Mouse (Mus musculus) lung, embryonic 16.5 days (tissue): ENCODE measurements around the gene Vmn1r4. TPM values are rescaled to one million over a fixed set of nuclear protein-coding genes. Genes with fewer than 3 reads are reported as not detected.

Source experiments
- ATAC-seq: fragments of 200-750 bp; cut with Nextera tagmentation; 2 replicates; pipeline ENCODE4 v1.8.0; 2017; ENCODE audit warnings: low read depth, mild to moderate bottlenecking, moderate library complexity
- H3K27ac ChIP-seq: fragments of 300-500 bp; sonication (generic); 2 replicates; pipeline ENCODE4 v1.5.1; 2014; ENCODE audit warnings: mild to moderate bottlenecking, control low read depth, low read length
- H3K27me3 ChIP-seq: fragments of 300-500 bp; sonication (generic); 2 replicates; pipeline ENCODE4 v1.6.1; 2014; ENCODE audit warnings: low read depth, low read length, mixed read lengths; ENCODE audit not compliant: control insufficient read depth, insufficient read depth
- H3K36me3 ChIP-seq: fragments of 300-500 bp; sonication (generic); 2 replicates; pipeline ENCODE4 v1.6.1; 2014; ENCODE audit warnings: low read length; ENCODE audit not compliant: control insufficient read depth, insufficient read depth
- H3K4me1 ChIP-seq: fragments of 300-500 bp; sonication (generic); replicated peaks from 2 replicates; pipeline ENCODE4 v1.6.1; 2014; ENCODE audit warnings: low read length, mixed read lengths; ENCODE audit not compliant: control insufficient read depth, insufficient read depth
- H3K4me2 ChIP-seq: fragments of 300-500 bp; sonication (generic); 2 replicates; pipeline ENCODE4 v1.6.1; 2014; ENCODE audit warnings: low read depth, low read length, control low read depth
- H3K4me3 ChIP-seq: fragments of 300-500 bp; sonication (generic); 2 replicates; pipeline ENCODE4 v1.5.1; 2014; ENCODE audit warnings: mild to moderate bottlenecking, low read length, control low read depth
- H3K9ac ChIP-seq: fragments of 300-500 bp; sonication (generic); 2 replicates; pipeline ENCODE4 v1.6.1; 2014; ENCODE audit warnings: low read length, control low read depth
- H3K9me3 ChIP-seq: fragments of 300-500 bp; sonication (generic); 2 replicates; pipeline ENCODE4 v1.6.1; 2016; ENCODE audit warnings: low read length; ENCODE audit not compliant: control insufficient read depth
- WGBS: fragments of 180-500 bp; shearing (Covaris S2); extraction: QIAGEN DNeasy Blood & Tissue Kit; methylation state at CpG from one replicate; pipeline ENCODE4 v1.1.7; 2014; 5-methylcytosine and 5-hydroxymethylcytosine counted together
- polyA plus RNA-seq: library from polyadenylated mRNA; unstranded; fragments of >200 nt; fragmentation: Nextera tagmentation; extraction: Ambion mirVana; gene quantifications from 2 replicates; pipeline ENCODE4 v1.2.1, GENCODE M21; 2015

The Vmn1r4 gene
- polyA plus RNA-seq: 0.16 and 0.19 TPM in 2 replicates

DNA sequence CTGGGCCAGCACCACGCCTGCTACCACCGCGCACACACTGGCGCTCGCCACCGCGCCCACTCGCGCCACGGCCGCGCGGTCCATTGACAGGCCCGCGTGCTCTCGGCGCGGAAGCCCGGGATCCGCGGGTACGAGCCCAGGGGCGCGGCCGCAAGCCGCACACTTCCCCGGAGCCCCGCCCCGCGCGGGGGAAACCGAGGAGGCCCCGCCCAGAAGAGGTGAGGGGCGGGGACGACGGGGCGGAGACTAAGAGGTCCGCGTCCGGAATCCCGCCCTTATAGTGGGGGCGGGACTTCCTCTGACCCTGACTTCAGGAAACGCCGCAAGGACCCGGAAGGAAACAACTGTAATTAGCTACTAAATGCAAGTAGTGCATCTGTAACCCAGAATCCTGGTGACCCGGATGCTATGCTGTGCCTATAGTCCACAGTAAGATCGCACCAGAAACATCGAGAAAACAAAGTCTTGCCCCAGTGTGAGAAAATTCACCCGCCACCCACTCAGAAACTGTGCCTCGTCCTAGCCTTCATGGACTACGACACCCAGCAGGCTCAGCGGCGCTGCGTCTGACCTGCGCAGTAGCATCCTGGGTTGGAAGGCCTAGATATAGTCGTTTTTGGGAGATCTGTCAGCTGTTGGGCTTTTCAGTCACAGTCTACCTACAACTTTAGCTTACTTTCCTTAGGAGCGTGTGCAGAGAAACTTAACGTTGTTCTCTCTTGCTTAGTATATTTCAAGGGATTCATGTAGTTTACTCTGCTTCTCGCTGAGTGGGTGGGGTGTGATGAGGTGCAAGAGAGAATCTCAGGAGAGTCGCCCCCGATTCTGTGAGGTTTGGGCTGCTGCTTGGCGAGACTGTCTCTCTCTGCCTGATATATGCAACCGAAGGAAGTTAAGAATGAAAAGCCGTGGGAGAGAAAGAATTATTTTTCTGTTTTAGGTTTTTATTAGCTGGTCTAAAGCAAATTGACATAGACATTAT lies at the start of gene Vmn1r4, which contains the start of gene Nt5c3:
Vmn1r4 (plus strand) TSS at position 290 of the 982 bp plus-strand sequence.
Nt5c3 (minus strand) TSS at position 207 of the 982 bp plus-strand sequence.
- ATAC-seq: peak; percentile 98
- WGBS: 2% methylated on average over 64 of the region's 64 CpGs
- no peaks in the 10 kb centered on the region for H3K36me3 ChIP-seq
- H3K9ac ChIP-seq: peak within 1 kb of the TSS; percentile 83
- peak within 1 kb of the TSS; percentile 68 for H3K4me2 ChIP-seq
- peak within 1 kb of the TSS; percentile 92 for H3K27ac ChIP-seq
- peak within 1 kb of the TSS; percentile 87 for H3K4me3 ChIP-seq
- peaks cover 5% of the 10 kb centered on the region; the same call in 1 of the 2 replicates for H3K4me1 ChIP-seq
- H3K9me3 ChIP-seq: no peaks in the 10 kb centered on the region
- H3K27me3 ChIP-seq: no peaks in the 10 kb centered on the region

DNA sequence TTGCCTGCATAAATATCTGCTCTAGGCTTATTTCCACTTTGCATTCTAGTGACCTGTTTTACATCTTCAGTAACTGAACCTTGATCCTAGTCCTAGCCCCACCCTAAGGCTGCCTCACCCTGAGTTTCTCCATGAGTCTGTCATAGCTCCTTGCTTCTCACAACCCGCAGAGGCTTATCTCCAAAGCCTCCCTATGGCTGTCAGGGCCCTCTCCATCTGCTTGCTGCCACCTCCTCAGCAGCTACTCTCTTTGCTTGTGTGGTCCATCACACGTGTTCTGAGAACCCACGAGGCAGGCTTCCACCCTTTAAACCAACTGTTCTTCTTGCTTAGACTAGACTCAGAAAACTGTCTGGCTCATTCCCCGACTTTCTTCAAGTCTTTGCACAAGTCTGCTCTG lies 46.9 kb upstream of the Vmn1r4 start:
- Histone ChIP-seq H3K27ac (no peak overlapping the region), H3K4me3 (no peak overlapping the region), H3K4me2 (no peak overlapping the region), H3K9ac (no peak overlapping the region), H3K4me1 (no peaks in the 10 kb centered on the region), H3K36me3 (peaks cover 15% of the 10 kb centered on the region), H3K9me3 (no peaks in the 10 kb centered on the region), H3K27me3 (no peaks in the 10 kb centered on the region)
- no peak for ATAC-seq
- 83% methylated on average over 4 of the region's 4 CpGs for WGBS

DNA sequence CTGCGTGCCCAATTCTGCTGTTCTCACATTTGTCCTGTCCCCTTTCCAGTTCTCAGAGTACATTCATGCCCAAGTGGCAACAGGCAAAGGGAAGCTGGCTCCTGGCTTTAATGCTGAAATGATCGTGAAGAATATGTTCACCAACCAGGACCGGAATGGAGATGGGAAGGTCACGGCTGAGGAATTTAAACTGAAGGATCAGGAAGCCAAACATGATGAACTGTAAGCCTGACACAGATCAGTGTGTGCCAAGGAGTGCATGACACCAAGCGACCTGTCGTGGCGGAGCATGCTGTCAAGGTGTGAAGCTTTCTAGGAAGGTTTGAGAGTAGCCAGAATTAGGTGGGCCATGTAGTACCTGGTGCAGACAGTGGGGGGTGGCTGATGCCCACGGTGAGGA lies 45.8 kb upstream of the Vmn1r4 start:
- Histone ChIP-seq H3K4me1 (no peaks in the 10 kb centered on the region), H3K4me2 (no peak overlapping the region), H3K36me3 (peaks cover 19% of the 10 kb centered on the region), H3K9me3 (no peaks in the 10 kb centered on the region), H3K9ac (no peak overlapping the region), H3K4me3 (no peak overlapping the region), H3K27me3 (no peaks in the 10 kb centered on the region), H3K27ac (no peak overlapping the region)
- no peak for ATAC-seq
- 91% methylated on average over 8 of the region's 8 CpGs for WGBS

DNA sequence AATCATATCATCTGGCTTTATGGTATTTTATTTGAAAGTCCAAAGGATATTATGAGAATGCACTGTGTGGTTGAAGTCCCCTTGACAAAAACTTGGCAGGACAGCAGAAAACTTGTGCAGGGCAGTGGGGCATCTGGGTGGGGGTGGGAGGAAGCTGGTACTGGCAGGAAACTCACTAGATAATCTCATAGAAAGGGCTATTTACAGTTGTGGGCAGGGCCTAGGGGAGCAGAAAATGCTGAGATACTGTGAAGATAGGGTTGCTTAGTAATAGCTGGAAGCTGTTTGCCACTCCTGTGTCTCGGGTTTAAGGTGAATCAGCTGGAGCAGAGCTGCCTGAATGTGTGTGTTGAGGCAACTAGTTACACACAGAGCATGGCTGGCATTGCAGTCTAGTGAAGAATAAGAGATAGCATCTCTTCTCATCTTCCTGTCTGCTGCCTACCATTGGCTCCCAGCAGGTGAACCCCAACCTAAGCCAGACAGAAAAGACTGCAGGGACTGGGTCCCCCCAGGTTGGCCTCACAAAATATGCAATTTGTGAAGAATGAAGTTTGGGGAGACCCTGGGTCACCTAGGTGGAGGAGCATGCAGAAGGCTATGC lies 44.4 kb upstream of the Vmn1r4 start:
- no peak overlapping the region for H3K9ac ChIP-seq
- 0 out of 2 replicates have a peak, but pooled peaks have one; percentile 20 for ATAC-seq
- 53% methylated on average over 1 of the region's 1 CpGs for WGBS
- H3K36me3 ChIP-seq: peaks cover 20% of the 10 kb centered on the region
- H3K4me1 ChIP-seq: no peaks in the 10 kb centered on the region
- no peaks in the 10 kb centered on the region for H3K27me3 ChIP-seq
- H3K4me3 ChIP-seq: no peak overlapping the region
- H3K9me3 ChIP-seq: no peaks in the 10 kb centered on the region
- H3K27ac ChIP-seq: no peak overlapping the region
- H3K4me2 ChIP-seq: no peak overlapping the region

DNA sequence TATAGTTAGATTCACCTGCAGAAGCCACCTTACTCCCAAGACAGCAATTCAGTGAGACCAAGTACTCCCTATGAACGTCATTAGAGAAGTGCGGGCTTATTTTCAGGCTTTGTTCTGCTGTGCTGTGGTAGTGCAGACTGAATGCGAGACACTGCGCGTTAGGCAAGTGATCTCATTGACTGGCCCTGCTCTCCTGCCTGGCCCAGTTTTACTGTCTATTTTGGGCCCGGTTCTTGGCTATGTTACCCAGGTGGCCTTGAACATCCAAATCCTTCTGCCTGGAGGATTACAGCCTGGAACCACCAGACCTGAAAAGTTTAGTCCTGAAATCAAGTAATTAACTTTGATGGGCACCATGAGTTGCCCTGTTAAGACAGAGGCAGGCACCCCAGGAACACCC lies 35.3 kb upstream of the Vmn1r4 start:
- Histone ChIP-seq H3K9me3 (no peaks in the 10 kb centered on the region), H3K27me3 (no peaks in the 10 kb centered on the region), H3K9ac (no peak overlapping the region), H3K4me1 (no peaks in the 10 kb centered on the region), H3K36me3 (peaks cover 13% of the 10 kb centered on the region), H3K4me3 (no peak overlapping the region), H3K27ac (no peak overlapping the region), H3K4me2 (no peak overlapping the region)
- WGBS: 96% methylated on average over 6 of the region's 6 CpGs
- no peak for ATAC-seq

DNA sequence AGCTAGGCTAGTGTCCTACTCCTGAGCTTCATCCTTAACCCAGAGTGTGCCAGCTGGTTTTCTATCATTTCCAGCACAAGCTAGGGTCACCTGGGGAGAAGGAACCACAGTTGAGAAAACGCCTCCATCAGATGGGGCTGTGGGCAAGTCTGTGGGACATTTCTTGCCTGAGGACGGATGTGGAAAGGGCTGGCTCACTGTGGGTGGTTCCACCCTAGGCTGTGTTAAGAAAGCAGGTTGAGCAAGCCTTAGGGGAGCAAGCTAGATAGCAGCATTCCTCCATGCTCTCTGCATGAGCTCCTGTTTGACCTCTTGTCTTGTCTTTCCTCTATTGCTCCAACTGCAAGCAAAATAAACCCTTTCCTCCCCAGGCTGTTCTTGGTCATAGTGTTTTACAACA lies 33.1 kb upstream of the Vmn1r4 start:
- H3K4me1 ChIP-seq: no peaks in the 10 kb centered on the region
- WGBS: 88% methylated on average over 2 of the region's 2 CpGs
- no peaks in the 10 kb centered on the region for H3K9me3 ChIP-seq
- peaks cover 7% of the 10 kb centered on the region; the same call in 1 of the 2 replicates for H3K36me3 ChIP-seq
- H3K27me3 ChIP-seq: no peaks in the 10 kb centered on the region
- H3K4me2 ChIP-seq: no peak overlapping the region
- no peak overlapping the region for H3K27ac ChIP-seq
- no peak for ATAC-seq
- H3K4me3 ChIP-seq: no peak overlapping the region
- H3K9ac ChIP-seq: no peak overlapping the region

DNA sequence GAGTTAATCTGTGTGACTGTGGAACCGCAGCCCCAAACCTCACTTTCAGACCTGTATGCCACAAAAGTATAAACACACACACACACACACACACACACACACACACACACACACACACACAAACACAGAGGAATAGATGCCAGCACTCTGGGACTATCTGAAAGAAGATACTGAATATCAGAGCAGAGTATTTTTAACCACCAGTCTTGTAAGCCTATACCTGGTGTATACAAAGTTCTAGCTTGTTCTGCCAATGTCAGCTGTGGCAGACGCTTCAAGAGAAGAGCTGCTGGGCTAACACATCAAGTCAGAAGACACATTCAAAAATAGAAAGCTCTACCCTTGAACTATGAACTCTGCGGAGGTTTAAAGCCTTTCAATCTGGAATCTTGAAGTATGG lies 24.2 kb upstream of the Vmn1r4 start:
- ATAC-seq: no peak
- Histone ChIP-seq H3K9me3 (no peaks in the 10 kb centered on the region), H3K9ac (no peak overlapping the region), H3K4me2 (no peak overlapping the region), H3K4me1 (peaks cover 10% of the 10 kb centered on the region; the same call in 1 of the 2 replicates), H3K27me3 (no peaks in the 10 kb centered on the region), H3K36me3 (no peaks in the 10 kb centered on the region), H3K27ac (no peak overlapping the region), H3K4me3 (no peak overlapping the region)
- 70% methylated on average over 3 of the region's 3 CpGs for WGBS

DNA sequence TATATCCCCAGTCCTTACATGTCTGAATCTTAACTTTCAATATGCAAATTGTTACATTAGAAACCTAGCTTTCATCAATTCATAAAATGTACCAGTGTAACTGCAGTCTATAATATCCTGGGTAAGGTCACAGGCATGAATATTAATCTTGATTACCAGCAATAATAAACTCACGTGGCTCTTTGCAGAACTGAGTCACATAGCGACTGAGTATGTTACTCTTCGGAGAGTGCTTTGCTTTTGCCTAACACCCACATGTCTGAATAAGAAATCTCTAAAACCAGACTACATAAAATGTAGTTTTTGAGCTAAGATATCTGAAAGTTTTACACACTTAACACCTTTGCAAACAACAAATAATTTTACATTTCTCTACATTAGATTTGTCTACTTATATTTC lies 22.5 kb upstream of the Vmn1r4 start:
- Histone ChIP-seq H3K27ac (no peak overlapping the region), H3K36me3 (no peaks in the 10 kb centered on the region), H3K27me3 (no peaks in the 10 kb centered on the region), H3K9me3 (no peaks in the 10 kb centered on the region), H3K4me1 (peaks cover 10% of the 10 kb centered on the region; the same call in 1 of the 2 replicates), H3K4me2 (peak overlapping the region; percentile 37; the same call in 1 of the 2 replicates), H3K4me3 (no peak overlapping the region), H3K9ac (no peak overlapping the region)
- ATAC-seq: no peak
- 56% methylated on average over 3 of the region's 3 CpGs for WGBS

DNA sequence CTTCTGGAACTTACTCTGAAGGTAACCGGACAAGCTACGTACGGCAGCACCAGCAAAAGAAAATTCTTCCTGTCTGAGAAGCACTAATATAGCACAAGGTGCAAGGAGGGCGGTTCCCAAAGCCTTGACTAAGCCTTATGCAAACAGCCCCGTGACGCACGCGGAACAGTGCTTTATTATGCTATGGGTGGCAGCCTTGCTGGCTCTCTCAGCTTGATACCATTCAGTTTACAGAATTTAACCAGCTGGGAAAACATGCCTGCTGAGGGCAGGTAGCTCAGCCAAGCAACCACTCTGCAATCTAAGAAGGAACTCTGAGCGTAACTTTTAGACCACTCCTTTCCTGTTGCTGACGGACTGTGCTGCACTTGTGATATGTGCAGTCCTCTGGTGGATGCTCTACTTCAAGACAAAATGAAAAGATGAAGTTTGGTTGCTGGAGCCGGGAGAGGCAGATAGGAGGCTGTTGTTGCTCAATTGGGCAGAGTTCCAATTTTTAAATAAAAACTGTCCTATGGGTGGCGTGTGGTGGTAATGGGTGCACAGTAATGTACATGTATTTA lies 21.9 kb upstream of the Vmn1r4 start:
- 26% methylated on average over 12 of the region's 12 CpGs for WGBS
- Histone ChIP-seq H3K9me3 (no peaks in the 10 kb centered on the region), H3K4me3 (peak overlapping the region; percentile 39), H3K9ac (peak overlapping the region; percentile 45; the same call in 1 of the 2 replicates), H3K27ac (peak overlapping the region; percentile 31; the same call in 1 of the 2 replicates), H3K4me2 (peak overlapping the region; percentile 37), H3K27me3 (no peaks in the 10 kb centered on the region), H3K4me1 (peaks cover 10% of the 10 kb centered on the region; the same call in 1 of the 2 replicates), H3K36me3 (no peaks in the 10 kb centered on the region)
- peak; percentile 90 for ATAC-seq
